Mouse (Mus musculus): ENCODE results near the gene Mfsd12.

DNA sequence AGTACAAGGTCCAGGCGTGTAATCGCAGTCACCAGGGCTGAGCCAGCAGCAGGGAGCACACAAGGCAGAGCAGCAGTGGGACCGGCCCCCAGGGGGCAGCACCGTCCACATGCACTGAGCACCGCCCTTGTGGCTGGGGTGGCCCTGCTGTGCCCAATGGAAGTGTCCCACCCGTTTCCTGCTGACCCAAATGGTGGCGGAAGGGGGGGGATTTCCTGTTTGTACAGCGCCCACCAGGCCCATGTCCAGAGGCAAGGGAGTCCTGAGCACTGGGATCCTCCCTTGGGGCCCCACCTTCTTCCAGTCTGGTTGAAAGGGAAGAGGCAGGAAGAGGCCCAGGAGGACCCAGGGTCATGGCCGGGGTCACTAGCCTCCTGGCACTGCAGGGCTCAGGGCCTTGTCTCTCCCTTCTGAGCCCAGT lies 51.6 kb downstream of the Mfsd12 start:
- TF ChIP-seq CTCF (IDR thresholded peaks at IDR 0.05; ENCODE audit: borderline replicate concordance, insufficient read depth, low read length) (peak; percentile 91), POLR2A (IDR thresholded peaks at IDR 0.05; ENCODE audit: low read depth, low read length) (no peak)

Measured in embryonic fibroblast, embryonic 13.5 days (primary cell).